Comparison of ENCODE assay signal across 10 mouse cellular contexts in genomic region chr19:45780350-45780915, GRCm38 (mm10). TPM values are rescaled to one million over a fixed set of nuclear protein-coding genes. Genes with fewer than 3 reads are reported as not detected.
DNase-seq lines count a peak whose midpoint lies in the region; ATAC-seq and TF ChIP-seq lines count a peak whose summit lies in the region.
"Had no signal": no experiment of that assay in that cellular context is flagged by ENCODE, and none has a peak within 500 bp of the region (broad histone marks: within the 10 kb centered on the region; RNA-seq: fewer than 3 reads in every experiment).

No protein-coding gene starts in this region.

- no peak for DNase-seq in heart, adult 18-20 months
- no peak for DNase-seq in G1E (ENCODE audit: low spot score)
- no peak for DNase-seq in forebrain, postnatal 0 days
- DNase-seq in midbrain, embryonic 10.5 days (ENCODE audit: low spot score), result no peak
- no peak for DNase-seq in right cerebral cortex, adult 18-20 months
- no peak for DNase-seq in gastrocnemius, postnatal 36 days
- DNase-seq in adrenal gland, adult 2 months, result no peak
- DNase-seq: cerebellum, postnatal 14 days; kidney, postnatal 36 days had no signal

- peak overlapping the region; percentile 82 for H3K4me2 ChIP-seq in heart, embryonic 14.5 days (ENCODE audit: low read length)
- H3K4me2 ChIP-seq in forebrain, postnatal 0 days (ENCODE audit: low read depth), result peak overlapping the region; percentile 51

- H3K4me1 ChIP-seq in heart, embryonic 14.5 days (ENCODE audit: control insufficient read depth in 2 of 2, insufficient read depth in 2 of 2, low read length in 2 of 2), result peaks cover 7 to 24% of the 10 kb centered on the region in 2 experiments
- H3K4me1 ChIP-seq in G1E (ENCODE audit: insufficient read depth, low read depth, low read length), result peaks cover 28% of the 10 kb centered on the region
- H3K4me1 ChIP-seq in forebrain, postnatal 0 days (ENCODE audit: insufficient read depth), result peaks cover 22% of the 10 kb centered on the region
- peaks cover 35% of the 10 kb centered on the region for H3K4me1 ChIP-seq in midbrain, embryonic 10.5 days

- H3K9ac ChIP-seq in heart, embryonic 14.5 days (ENCODE audit: low read length), result no peak overlapping the region; the same call in 1 of the 2 replicates
- H3K9ac ChIP-seq in forebrain, postnatal 0 days, result no peak overlapping the region

- H3K27me3 ChIP-seq in heart, embryonic 14.5 days (ENCODE audit: control insufficient read depth, insufficient read depth, low read length), result no peaks in the 10 kb centered on the region
- H3K27me3 ChIP-seq in G1E (ENCODE audit: insufficient read depth, low read length), result no peaks in the 10 kb centered on the region
- H3K27me3 ChIP-seq in forebrain, postnatal 0 days (ENCODE audit: insufficient read depth, low read length), result no peaks in the 10 kb centered on the region
- no peaks in the 10 kb centered on the region for H3K27me3 ChIP-seq in midbrain, embryonic 10.5 days (ENCODE audit: low read depth, poor library complexity, severe bottlenecking)

- no peak overlapping the region; a peak in 1 of 4 replicates for H3K4me3 ChIP-seq in heart, embryonic 14.5 days (ENCODE audit: control insufficient read depth in 1 of 2, insufficient read depth in 1 of 2, low read depth in 1 of 2, low read length in 2 of 2)
- H3K4me3 ChIP-seq in G1E (ENCODE audit: low read depth, low read length), result peak overlapping the region; percentile 43; the same call in 1 of the 2 replicates
- peak overlapping the region; percentile 100; the same call in 1 of the 2 replicates for H3K4me3 ChIP-seq in forebrain, postnatal 0 days (ENCODE audit: low read depth, low read length)
- peak overlapping the region; percentile 100; the same call in 1 of the 2 replicates for H3K4me3 ChIP-seq in midbrain, embryonic 10.5 days

- 73% methylated on average over 13 of the region's 13 CpGs for WGBS in heart, embryonic 14.5 days
- 89% methylated on average over 13 of the region's 13 CpGs for WGBS in forebrain, postnatal 0 days
- 92% methylated on average over 13 of the region's 13 CpGs for WGBS in midbrain, embryonic 10.5 days

- ATAC-seq in heart, embryonic 14.5 days (ENCODE audit: insufficient number of reproducible peaks, insufficient read depth, low FRiP score, low read depth), result no peak
- ATAC-seq in G1E (ENCODE audit: extremely low read depth, insufficient number of reproducible peaks, low FRiP score, poor library complexity, severe bottlenecking), result no peak
- ATAC-seq in forebrain, postnatal 0 days, result no peak

- no peak overlapping the region; a peak in 1 of 4 replicates for H3K27ac ChIP-seq in heart, embryonic 14.5 days (replicated peaks in 1 of 2; ENCODE audit: control insufficient read depth in 1 of 2, insufficient read depth in 1 of 2, low read depth in 2 of 2, low read length in 2 of 2)
- H3K27ac ChIP-seq in forebrain, postnatal 0 days (ENCODE audit: low read depth, low read length), result no peak overlapping the region
- H3K27ac ChIP-seq in midbrain, embryonic 10.5 days (replicated peaks), result no peak overlapping the region

- intact Hi-C loops in gastrocnemius, postnatal 36 days (cut with DNase I), result no loop called here

- peaks cover 54% of the 10 kb centered on the region for H3K36me3 ChIP-seq in heart, embryonic 14.5 days (ENCODE audit: control insufficient read depth, insufficient read depth, low read length)
- peaks cover 61% of the 10 kb centered on the region for H3K36me3 ChIP-seq in G1E (replicated peaks)
- H3K36me3 ChIP-seq in forebrain, postnatal 0 days (ENCODE audit: insufficient read depth), result peaks cover 27% of the 10 kb centered on the region
- H3K36me3 ChIP-seq in midbrain, embryonic 10.5 days, result peaks cover 57% of the 10 kb centered on the region

- H3K9me3 ChIP-seq in heart, embryonic 14.5 days (ENCODE audit: control insufficient read depth, low read length), result no peaks in the 10 kb centered on the region
- no peaks in the 10 kb centered on the region for H3K9me3 ChIP-seq in G1E (replicated peaks)
- H3K9me3 ChIP-seq in forebrain, postnatal 0 days (ENCODE audit: low read length), result no peaks in the 10 kb centered on the region
- H3K9me3 ChIP-seq in midbrain, embryonic 10.5 days (replicated peaks), result no peaks in the 10 kb centered on the region

- TF ChIP-seq CTCF in G1E (IDR thresholded peaks at IDR 0.05; ENCODE audit: low read depth, low read length), result no peak
- TF ChIP-seq CTCF in forebrain, postnatal 0 days (IDR thresholded peaks at IDR 0.05; ENCODE audit: low read depth), result no peak

RNA-seq across cellular contexts. Expression of gene Mgea5, which starts 3.2 kb away (rescaled TPM):
- 47.0 and 47.1 TPM in 2 replicates for polyA plus RNA-seq in heart, embryonic 14.5 days (2014; fragmentation: Nextera tagmentation; extraction: Ambion mirVana)
- total RNA-seq in heart, adult 18-20 months (2021), result 10 to 100 TPM; 72.5 to 76.3 TPM
- total RNA-seq in G1E (2014; fragmentation: Nextera tagmentation) (175 and 192 TPM in 2 replicates), G1E (2017) (247 and 283 TPM in 2 replicates)
- polyA plus RNA-seq in G1E (2012), result 66.4 and 74.3 TPM in 2 replicates
- total RNA-seq in forebrain, postnatal 0 days (2014; rRNA removed), result 214 and 247 TPM in 2 replicates
- polyA plus RNA-seq in forebrain, postnatal 0 days (2015; fragmentation: Nextera tagmentation; extraction: Ambion mirVana), result 46.8 and 67.8 TPM in 2 replicates
- 60.8 and 67.5 TPM in 2 replicates for polyA plus RNA-seq in midbrain, embryonic 10.5 days (2016; fragmentation: Nextera tagmentation; extraction: Ambion mirVana)
- 10 to 100 TPM; 26.2 to 31.1 TPM for total RNA-seq in gastrocnemius, postnatal 36 days (2021)
- total RNA-seq in adrenal gland, adult 2 months (2021), result 10 to 100 TPM; 55.8 to 85.1 TPM
- 5.4 and 8.2 TPM in 2 replicates for polyA plus RNA-seq in adrenal gland, adult 2 months (2012; rRNA removed)

RNA-seq across cellular contexts. Expression of gene Npm3, which starts 31.0 kb away (rescaled TPM):
- polyA plus RNA-seq in heart, embryonic 14.5 days (2014; fragmentation: Nextera tagmentation; extraction: Ambion mirVana), result 9.8 and 10.2 TPM in 2 replicates
- total RNA-seq in heart, adult 18-20 months (2021), result 10 to 100 TPM; 17.5 to 18.3 TPM
- total RNA-seq in G1E (2014; fragmentation: Nextera tagmentation), result 66.5 and 68.4 TPM in 2 replicates
- 61.5 and 78.8 TPM in 2 replicates for total RNA-seq in G1E (2017)
- 164 and 170 TPM in 2 replicates for polyA plus RNA-seq in G1E (2012)
- 34.7 and 55.2 TPM in 2 replicates for total RNA-seq in forebrain, postnatal 0 days (2014; rRNA removed)
- 7.8 and 11.5 TPM in 2 replicates for polyA plus RNA-seq in forebrain, postnatal 0 days (2015; fragmentation: Nextera tagmentation; extraction: Ambion mirVana)
- 7.5 and 9.4 TPM in 2 replicates for polyA plus RNA-seq in midbrain, embryonic 10.5 days (2016; fragmentation: Nextera tagmentation; extraction: Ambion mirVana)
- 10 to 100 TPM; 10.6 to 12.0 TPM for total RNA-seq in gastrocnemius, postnatal 36 days (2021)
- total RNA-seq in adrenal gland, adult 2 months (2021), result 10 to 100 TPM; 26.1 to 27.6 TPM
- 52.2 and 53.3 TPM in 2 replicates for polyA plus RNA-seq in adrenal gland, adult 2 months (2012; rRNA removed)

RNA-seq across cellular contexts. Expression of gene Kcnip2, which starts 35.4 kb away (rescaled TPM):
- 3.1 and 3.6 TPM in 2 replicates for polyA plus RNA-seq in heart, embryonic 14.5 days (2014; fragmentation: Nextera tagmentation; extraction: Ambion mirVana)
- 100 to 1,000 TPM; 176 to 206 TPM for total RNA-seq in heart, adult 18-20 months (2021)
- total RNA-seq in G1E (2014; fragmentation: Nextera tagmentation) (not detected in 2 replicates), G1E (2017) (0.05 TPM in 1 of 2 replicates, not detected in the other)
- not detected in 2 replicates for polyA plus RNA-seq in G1E (2012)
- total RNA-seq in forebrain, postnatal 0 days (2014; rRNA removed), result 30.6 and 42.8 TPM in 2 replicates
- 29.4 and 30.3 TPM in 2 replicates for polyA plus RNA-seq in forebrain, postnatal 0 days (2015; fragmentation: Nextera tagmentation; extraction: Ambion mirVana)
- 0.53 and 0.89 TPM in 2 replicates for polyA plus RNA-seq in midbrain, embryonic 10.5 days (2016; fragmentation: Nextera tagmentation; extraction: Ambion mirVana)
- total RNA-seq in gastrocnemius, postnatal 36 days (2021), result under 1 TPM; 0.17 to 0.38 TPM
- total RNA-seq in adrenal gland, adult 2 months (2021), result under 1 TPM; 0.12 to 0.38 TPM
- polyA plus RNA-seq in adrenal gland, adult 2 months (2012; rRNA removed), result 0.25 and 0.28 TPM in 2 replicates

RNA-seq across cellular contexts. Expression of gene Fgf8, which starts 37.7 kb away (rescaled TPM):
- 0.46 TPM in 1 of 2 replicates, not detected in the other for polyA plus RNA-seq in heart, embryonic 14.5 days (2014; fragmentation: Nextera tagmentation; extraction: Ambion mirVana)
- not detected for total RNA-seq in heart, adult 18-20 months (2021)
- total RNA-seq in G1E (2014; fragmentation: Nextera tagmentation) (not detected in 2 replicates), G1E (2017) (not detected in 2 replicates)
- not detected in 2 replicates for polyA plus RNA-seq in G1E (2012)
- 1.00 TPM in 1 of 2 replicates, not detected in the other for total RNA-seq in forebrain, postnatal 0 days (2014; rRNA removed)
- polyA plus RNA-seq in forebrain, postnatal 0 days (2015; fragmentation: Nextera tagmentation; extraction: Ambion mirVana), result 0.24 and 0.26 TPM in 2 replicates
- 25.5 and 28.8 TPM in 2 replicates for polyA plus RNA-seq in midbrain, embryonic 10.5 days (2016; fragmentation: Nextera tagmentation; extraction: Ambion mirVana)
- not detected for total RNA-seq in gastrocnemius, postnatal 36 days (2021)
- total RNA-seq in adrenal gland, adult 2 months (2021), result not detected
- 0.30 TPM in 1 of 2 replicates, not detected in the other for polyA plus RNA-seq in adrenal gland, adult 2 months (2012; rRNA removed)

Comparison
In these comparisons a context has a peak if more than half of its experiments do, and no peak if none do; other contexts are left out.
1. H3K4me3 ChIP-seq: peak in G1E (single experiment), forebrain, postnatal 0 days (single experiment) and midbrain, embryonic 10.5 days (single experiment); none in heart, embryonic 14.5 days (0 of 2).
2. RNA of gene Kcnip2, which starts 35.4 kb away (total RNA-seq): 176 to 206 TPM in heart, adult 18-20 months and 30.6 to 42.8 TPM in forebrain, postnatal 0 days; 0.17 to 0.38 TPM in gastrocnemius, postnatal 36 days, 0.12 to 0.38 TPM in adrenal gland, adult 2 months and 0.05 TPM in G1E; every median in the first group is over 10 times any median in the second.